Mouse (Mus musculus) MEL (cell line): ENCODE measurements at regions not wholly inside any gene's neighbourhood (a gene's known extent, or its start where the extent isn't known, plus 50 kb on each side); places are given as distances from the start of the nearest gene placed in this dataset.

Experiments used
- DNase-seq: peaks from one replicate; pipeline ENCODE4 v3.0.0; 2011; ENCODE audit warnings: low read depth, low spot score
- H3K27ac ChIP-seq: 2 replicates; pipeline ENCODE4 v1.5.1; 2012; ENCODE audit warnings: low read depth, mild to moderate bottlenecking, control low read depth, low read length, moderate library complexity; ENCODE audit not compliant: control insufficient read depth
- H3K27me3 ChIP-seq, 2 experiments: fragments of 150-350 bp in 1 of 2; sonication (generic) in 1 of 2; 2 replicates each; pipeline ENCODE4 v1.6.1; 2012; ENCODE audit warnings: low read length in 2 of 2, mild to moderate bottlenecking in 2 of 2, improper control_type of control experiment in 1 of 2, moderate library complexity in 1 of 2; ENCODE audit not compliant: insufficient read depth in 2 of 2, control insufficient read depth in 1 of 2
- H3K36me3 ChIP-seq, 2 experiments: 2 replicates each; pipeline ENCODE4 v1.6.1; 2012 to 2014; ENCODE audit warnings: low read length in 2 of 2, improper control_type of control experiment in 1 of 2, inconsistent platforms in 1 of 2, mild to moderate bottlenecking in 1 of 2; ENCODE audit not compliant: insufficient read depth in 2 of 2, control insufficient read depth in 1 of 2
- H3K4me1 ChIP-seq, 2 experiments: fragments of 150-350 bp in 1 of 2; sonication (generic) in 1 of 2; 2 replicates each; pipeline ENCODE4 v1.6.1; 2012; ENCODE audit warnings: low read length in 2 of 2, improper control_type of control experiment in 1 of 2, mild to moderate bottlenecking in 1 of 2; ENCODE audit not compliant: insufficient read depth in 2 of 2, control insufficient read depth in 1 of 2
- H3K4me3 ChIP-seq, 2 experiments: fragments of 150-350 bp in 1 of 2; sonication (generic) in 1 of 2; 2 replicates each; pipeline ENCODE4 v1.5.1; 2012; ENCODE audit warnings: low read depth in 2 of 2, low read length in 2 of 2, mild to moderate bottlenecking in 2 of 2, moderate library complexity in 2 of 2, control low read depth in 1 of 2, improper control_type of control experiment in 1 of 2; ENCODE audit not compliant: control insufficient read depth in 1 of 2, insufficient read depth in 1 of 2
- H3K79me2 ChIP-seq: 2 replicates; pipeline ENCODE4 v1.6.1; 2012; ENCODE audit warnings: mild to moderate bottlenecking, low read length, moderate library complexity; ENCODE audit not compliant: control insufficient read depth, poor library complexity, insufficient read depth
- H3K9ac ChIP-seq: 2 replicates; pipeline ENCODE4 v1.6.1; 2012; ENCODE audit warnings: low read depth, mild to moderate bottlenecking, control low read depth, low read length, moderate library complexity; ENCODE audit not compliant: control insufficient read depth, poor library complexity, severe bottlenecking
- H3K9me3 ChIP-seq: fragments of 150-350 bp; sonication (generic); replicated peaks from 2 replicates; pipeline ENCODE4 v1.6.1; 2012; ENCODE audit warnings: mild to moderate bottlenecking, low read length, improper control_type of control experiment, moderate library complexity; ENCODE audit not compliant: insufficient read depth
- BHLHE40 ChIP-seq: IDR thresholded peaks from 2 replicates; pipeline ENCODE4 v1.6.1; 2012; ENCODE audit warnings: low read depth, mild to moderate bottlenecking, inconsistent platforms, low read length, improper control_type of control experiment, borderline replicate concordance
- ELF1 ChIP-seq: IDR thresholded peaks from 2 replicates; pipeline ENCODE4 v1.6.1; 2014; ENCODE audit warnings: low read depth, mild to moderate bottlenecking, inconsistent platforms, low read length, improper control_type of control experiment, moderate library complexity
- EP300 ChIP-seq, 2 experiments: IDR thresholded peaks; 2 replicates each; pipeline ENCODE4 v1.6.1; 2011; ENCODE audit warnings: improper control_type of control experiment in 2 of 2, low read length in 2 of 2, low read depth in 1 of 2, mild to moderate bottlenecking in 1 of 2
- ETS1 ChIP-seq: IDR thresholded peaks from 2 replicates; pipeline ENCODE4 v1.6.1; 2012; ENCODE audit warnings: low read depth, mild to moderate bottlenecking, inconsistent platforms, low read length, improper control_type of control experiment, moderate library complexity
- GABPA ChIP-seq: IDR thresholded peaks from 2 replicates; pipeline ENCODE4 v1.6.1; 2012; ENCODE audit warnings: low read depth, mild to moderate bottlenecking, inconsistent platforms, low read length, improper control_type of control experiment, moderate library complexity
- GATA1 ChIP-seq: IDR thresholded peaks from 2 replicates; pipeline ENCODE4 v1.6.1; 2011; ENCODE audit warnings: low read depth, low read length, improper control_type of control experiment
- KAT2A ChIP-seq: conservative IDR thresholded peaks from 2 replicates; pipeline ENCODE4 v1.6.1; 2012; ENCODE audit warnings: low read depth, low read length, improper control_type of control experiment, inconsistent platforms
- MAFK ChIP-seq: IDR thresholded peaks from 2 replicates; pipeline ENCODE4 v1.6.1; 2011; ENCODE audit warnings: low read depth, mild to moderate bottlenecking, low read length, improper control_type of control experiment, borderline replicate concordance
- MAX ChIP-seq: IDR thresholded peaks from 2 replicates; pipeline ENCODE4 v1.6.1; 2011; ENCODE audit warnings: low read length, improper control_type of control experiment
- MAZ ChIP-seq: IDR thresholded peaks from 2 replicates; pipeline ENCODE4 v1.6.1; 2012; ENCODE audit warnings: low read depth, mild to moderate bottlenecking, inconsistent platforms, low read length, improper control_type of control experiment
- MEF2A ChIP-seq: IDR thresholded peaks from 2 replicates; pipeline ENCODE4 v1.6.1; 2014; ENCODE audit warnings: low read depth, mild to moderate bottlenecking, inconsistent platforms, low read length, improper control_type of control experiment; ENCODE audit not compliant: poor library complexity, insufficient replicate concordance, severe bottlenecking; ENCODE audit errors: extremely low read depth
- MXI1 ChIP-seq: IDR thresholded peaks from 2 replicates; pipeline ENCODE4 v1.6.1; 2011; ENCODE audit warnings: mild to moderate bottlenecking, low read depth, low read length, improper control_type of control experiment
- MYB ChIP-seq: IDR thresholded peaks from 2 replicates; pipeline ENCODE4 v1.6.1; 2011; ENCODE audit warnings: mild to moderate bottlenecking, low read depth, low read length, improper control_type of control experiment
- MYC ChIP-seq: IDR thresholded peaks from 2 replicates; pipeline ENCODE4 v1.6.1; 2011; ENCODE audit warnings: low read depth, mild to moderate bottlenecking, low read length, improper control_type of control experiment, moderate library complexity
- NELFE ChIP-seq: IDR thresholded peaks from 2 replicates; pipeline ENCODE4 v1.6.1; 2011; ENCODE audit warnings: low read depth, low read length, improper control_type of control experiment
- POLR2A ChIP-seq, 2 experiments: IDR thresholded peaks; 2 replicates each; pipeline ENCODE4 v1.6.1; 2011 to 2012; ENCODE audit warnings: low read length in 2 of 2, mild to moderate bottlenecking in 2 of 2, control low read depth in 1 of 2, improper control_type of control experiment in 1 of 2, low read depth in 1 of 2, moderate library complexity in 1 of 2; ENCODE audit not compliant: control insufficient read depth in 1 of 2, insufficient read depth in 1 of 2, poor library complexity in 1 of 2
- RCOR1 ChIP-seq: IDR thresholded peaks from 2 replicates; pipeline ENCODE4 v1.6.1; 2012; ENCODE audit warnings: low read depth, mild to moderate bottlenecking, inconsistent platforms, low read length, improper control_type of control experiment
- SIN3A ChIP-seq: IDR thresholded peaks from 2 replicates; pipeline ENCODE4 v1.6.1; 2012; ENCODE audit warnings: low read length, improper control_type of control experiment, inconsistent platforms
- TAL1 ChIP-seq: IDR thresholded peaks from 2 replicates; pipeline ENCODE4 v1.6.1; 2012; ENCODE audit warnings: mild to moderate bottlenecking, inconsistent platforms, low read length, moderate library complexity, mixed read lengths
- TCF12 ChIP-seq: IDR thresholded peaks from 2 replicates; pipeline ENCODE4 v1.6.1; 2014; ENCODE audit warnings: low read depth, mild to moderate bottlenecking, inconsistent platforms, low read length, improper control_type of control experiment, moderate library complexity
- UBTF ChIP-seq: IDR thresholded peaks from 2 replicates; pipeline ENCODE4 v1.6.1; 2012; ENCODE audit warnings: low read depth, mild to moderate bottlenecking, inconsistent platforms, low read length, improper control_type of control experiment, moderate library complexity, borderline replicate concordance; ENCODE audit not compliant: insufficient read depth
- USF1 ChIP-seq: IDR thresholded peaks from 2 replicates; pipeline ENCODE4 v1.6.1; 2014; ENCODE audit warnings: low read depth, mild to moderate bottlenecking, inconsistent platforms, low read length, improper control_type of control experiment, moderate library complexity
- USF2 ChIP-seq, 2 experiments: IDR thresholded peaks; 2 replicates each; pipeline ENCODE4 v1.6.1; 2011 to 2012; ENCODE audit warnings: improper control_type of control experiment in 2 of 2, low read length in 2 of 2, borderline replicate concordance in 1 of 2, inconsistent platforms in 1 of 2, low read depth in 1 of 2, mild to moderate bottlenecking in 1 of 2; ENCODE audit not compliant: insufficient read depth in 1 of 2
- ZMIZ1 ChIP-seq: IDR thresholded peaks from 2 replicates; pipeline ENCODE4 v1.6.1; 2012; ENCODE audit warnings: low read depth, mild to moderate bottlenecking, inconsistent platforms, low read length, improper control_type of control experiment, moderate library complexity

DNA sequence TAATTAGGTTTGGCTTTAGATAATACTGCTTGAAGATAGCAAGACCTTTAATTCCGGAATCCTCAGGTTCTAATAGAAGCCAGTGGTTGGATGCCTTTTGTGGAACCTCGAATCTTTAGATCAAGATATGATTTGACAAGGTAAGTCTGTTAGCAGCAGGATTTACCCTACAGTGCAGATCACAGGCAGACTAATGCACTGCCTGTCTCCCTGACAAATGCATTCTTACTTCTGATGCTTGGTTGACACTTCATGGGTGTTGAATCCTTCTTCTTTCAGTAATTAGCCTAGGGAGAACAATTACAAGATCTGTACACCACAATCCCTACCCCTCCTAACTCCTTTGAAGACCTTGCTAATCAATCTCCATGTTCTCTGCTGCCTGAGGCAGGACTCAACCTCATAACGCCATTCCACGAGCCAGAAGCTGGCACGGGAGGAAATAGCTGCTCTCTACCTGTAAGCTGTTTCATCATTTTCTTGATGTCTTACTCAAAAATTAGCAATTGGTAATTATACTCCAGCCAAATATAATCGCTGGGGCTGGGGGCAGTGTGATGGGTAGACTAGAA lies 118.3 kb upstream of the Irak1bp1 start:
- no peaks in the 10 kb centered on the region for H3K79me2 ChIP-seq
- no peaks in the 10 kb centered on the region for H3K9me3 ChIP-seq
- no peak overlapping the region for H3K27ac ChIP-seq
- TF ChIP-seq POLR2A (IDR thresholded peaks at IDR 0.05; ENCODE audit: control insufficient read depth in 1 of 2, insufficient read depth in 1 of 2, low read depth in 1 of 2, low read length in 2 of 2, poor library complexity in 1 of 2), result no peak
- DNase-seq, result no peak
- peaks cover 0 to 18% of the 10 kb centered on the region in 2 experiments; a peak in 2 of 4 replicates for H3K36me3 ChIP-seq
- H3K27me3 ChIP-seq, result no peaks in the 10 kb centered on the region
- no peak overlapping the region for H3K9ac ChIP-seq
- H3K4me1 ChIP-seq, result peaks cover 6 to 9% of the 10 kb centered on the region in 2 experiments
- H3K4me3 ChIP-seq, result no peak overlapping the region

DNA sequence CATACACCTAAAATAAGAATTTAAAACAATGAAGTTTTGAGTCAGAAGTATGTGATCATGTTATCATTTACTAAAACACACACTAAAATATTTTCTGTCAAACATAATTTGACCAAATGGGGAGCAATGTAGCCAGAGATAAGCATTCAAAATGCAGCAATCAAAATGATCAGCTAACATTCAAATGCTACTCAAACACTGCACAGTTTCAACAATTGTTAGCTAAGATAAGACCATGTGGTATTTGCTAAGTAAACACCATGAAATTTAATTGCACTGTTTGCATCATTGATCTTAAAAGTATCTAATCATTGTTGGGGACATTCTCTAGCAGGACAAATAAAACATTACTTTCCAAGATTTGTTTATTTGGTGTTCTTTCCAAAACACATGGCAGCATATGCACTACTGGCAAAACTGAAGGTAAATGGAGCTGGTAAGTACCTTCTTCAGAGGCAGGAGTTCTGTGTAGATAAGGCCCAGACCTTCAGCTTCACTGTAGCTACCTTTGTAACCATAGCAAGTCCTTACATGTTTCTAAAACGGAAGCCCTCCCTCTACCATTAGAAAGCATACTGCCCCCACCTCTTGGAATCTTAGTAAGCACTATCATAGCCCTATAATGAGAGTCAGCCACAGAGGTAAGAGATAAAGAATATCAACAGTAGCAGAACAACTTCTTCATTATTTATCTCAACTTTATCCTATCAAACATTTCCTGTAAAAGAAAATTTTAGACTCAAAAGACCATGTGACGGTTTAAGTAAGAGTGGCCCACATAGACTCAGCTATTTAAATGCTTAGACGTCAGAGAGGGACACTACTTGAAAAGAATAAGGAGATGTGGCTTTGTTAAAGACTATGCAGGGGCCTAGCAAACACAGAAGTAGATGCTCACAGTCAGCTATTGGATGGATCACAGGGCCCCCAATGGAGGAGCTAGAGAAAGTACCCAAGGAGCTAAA lies 116.3 kb upstream of the Irak1bp1 start:
- no peak overlapping the region for H3K4me3 ChIP-seq
- no peaks in the 10 kb centered on the region for H3K9me3 ChIP-seq
- peaks cover 0 to 18% of the 10 kb centered on the region in 2 experiments; a peak in 2 of 4 replicates for H3K36me3 ChIP-seq
- no peaks in the 10 kb centered on the region for H3K79me2 ChIP-seq
- DNase-seq, result peak; percentile 86
- peak overlapping the region; percentile 87 for H3K27ac ChIP-seq
- no peaks in the 10 kb centered on the region for H3K27me3 ChIP-seq
- TF ChIP-seq MAFK, result peak; percentile 63; the same call in 1 of the 2 replicates
- TF ChIP-seq ZMIZ1, result no peak
- TF ChIP-seq MAZ, result peak; percentile 96
- TF ChIP-seq EP300 (IDR thresholded peaks at IDR 0.05; ENCODE audit: low read depth in 1 of 2, low read length in 2 of 2), result peak; percentile 93 to 96
- peak; percentile 31; the same call in 1 of the 2 replicates for TF ChIP-seq MXI1
- peak; percentile 40; the same call in 1 of the 2 replicates for TF ChIP-seq BHLHE40
- peak; percentile 90 for TF ChIP-seq USF1
- TF ChIP-seq TCF12, result peak; percentile 97
- peak; percentile 78 for TF ChIP-seq SIN3A
- TF ChIP-seq POLR2A (IDR thresholded peaks at IDR 0.05; ENCODE audit: control insufficient read depth in 1 of 2, insufficient read depth in 1 of 2, low read depth in 1 of 2, low read length in 2 of 2, poor library complexity in 1 of 2), result no peak
- TF ChIP-seq RCOR1, result peak; percentile 93
- peak; percentile 43; the same call in 1 of the 2 replicates for TF ChIP-seq MAX
- TF ChIP-seq TAL1, result peak; percentile 23
- peak; percentile 61; the same call in 1 of the 2 replicates for TF ChIP-seq MYC
- 0 out of 2 replicates have a peak, but pooled peaks have one; percentile 4 for TF ChIP-seq ELF1
- peak; percentile 92 for TF ChIP-seq ETS1
- no peak for TF ChIP-seq GABPA
- no peak for TF ChIP-seq KAT2A
- TF ChIP-seq UBTF, result no peak
- peak; percentile 68; the same call in 1 of the 2 replicates for TF ChIP-seq MEF2A
- no peak for TF ChIP-seq MYB
- no peak for TF ChIP-seq NELFE
- 0 out of 4 replicates have a peak, but pooled peaks of 1 of the 2 experiments have one; percentile 43 for TF ChIP-seq USF2 (IDR thresholded peaks at IDR 0.05; ENCODE audit: borderline replicate concordance in 1 of 2, insufficient read depth in 1 of 2, low read depth in 1 of 2, low read length in 2 of 2)
- peak; percentile 96 for TF ChIP-seq GATA1
- H3K9ac ChIP-seq, result no peak overlapping the region
- peaks cover 6 to 9% of the 10 kb centered on the region in 2 experiments for H3K4me1 ChIP-seq
